Mouse (Mus musculus) bone marrow macrophage, adult 2 months (primary cell): ENCODE measurements around the gene Slfn4. TPM values are rescaled to one million over a fixed set of nuclear protein-coding genes. Genes with fewer than 3 reads are reported as not detected.
"Not testable (repeated sequence)": the region's sequence is repeated elsewhere in the genome, so short reads cannot be mapped to it uniquely, and the experiment has no call there.

Experiments
- H3K27ac ChIP-seq: 2 replicates; pipeline ENCODE4 v1.5.1; 2012; ENCODE audit warnings: low read depth, low read length; ENCODE audit not compliant: insufficient read depth
- H3K4me1 ChIP-seq: 2 replicates; pipeline ENCODE4 v1.6.1; 2012; ENCODE audit warnings: low read length; ENCODE audit not compliant: control insufficient read depth, insufficient read depth
- H3K4me3 ChIP-seq: 2 replicates; pipeline ENCODE4 v1.5.1; 2012; ENCODE audit warnings: mild to moderate bottlenecking, low read length, moderate library complexity; ENCODE audit not compliant: insufficient read depth
- CTCF ChIP-seq: IDR thresholded peaks from 2 replicates; pipeline ENCODE4 v1.5.1; 2012; ENCODE audit warnings: low read depth, mild to moderate bottlenecking, low read length, moderate library complexity
- POLR2A ChIP-seq: IDR thresholded peaks from 2 replicates; pipeline ENCODE4 v1.6.1; 2012; ENCODE audit warnings: mild to moderate bottlenecking, low read depth, low read length, borderline replicate concordance
- polyA plus RNA-seq: library from polyadenylated mRNA; stranded (reverse); fragments of >200 nt; gene quantifications from 2 replicates; pipeline ENCODE4 v1.2.4, GENCODE M21; 2012; ENCODE audit not compliant: missing spikeins, insufficient read depth, insufficient read length

Slfn4 gene
- polyA plus RNA-seq, result 2.3 and 2.9 TPM in 2 replicates

- Histone ChIP-seq H3K27ac (no peak within 1 kb of the TSS), H3K4me1 (peaks cover 13% of the 10 kb centered on the region), H3K4me3 (no peak within 1 kb of the TSS)
- TF ChIP-seq POLR2A, result no peak
- no peak for TF ChIP-seq CTCF
Measured at GRCm38 (mm10) chr11:83174948-83175539, at the start of gene Slfn4. Gene Slfn4, plus strand, starts transcription at chr11:83175186.

DNA sequence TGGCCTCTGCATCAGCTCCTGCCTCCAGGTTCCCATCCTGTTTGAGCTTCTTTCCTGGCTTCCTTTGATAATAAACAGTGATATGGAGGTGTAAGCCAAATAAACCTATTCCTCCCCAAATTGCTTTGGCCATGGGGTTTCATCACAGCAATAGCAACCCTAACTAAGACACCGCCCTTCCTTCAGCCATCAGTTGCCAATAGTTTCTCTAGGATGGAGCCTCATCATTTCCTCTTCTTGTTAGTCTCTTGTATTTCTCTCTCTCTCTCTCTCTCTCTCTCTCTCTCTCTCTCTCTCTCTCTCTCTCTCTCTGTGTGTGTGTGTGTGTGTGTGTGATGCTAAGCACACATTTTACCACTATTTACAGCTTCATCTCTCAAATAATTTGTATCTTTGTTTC is 49.4 kb upstream of the Slfn4 start:
- H3K4me3 ChIP-seq, H3K27ac ChIP-seq, H3K4me1 ChIP-seq: not testable (repeated sequence)

DNA sequence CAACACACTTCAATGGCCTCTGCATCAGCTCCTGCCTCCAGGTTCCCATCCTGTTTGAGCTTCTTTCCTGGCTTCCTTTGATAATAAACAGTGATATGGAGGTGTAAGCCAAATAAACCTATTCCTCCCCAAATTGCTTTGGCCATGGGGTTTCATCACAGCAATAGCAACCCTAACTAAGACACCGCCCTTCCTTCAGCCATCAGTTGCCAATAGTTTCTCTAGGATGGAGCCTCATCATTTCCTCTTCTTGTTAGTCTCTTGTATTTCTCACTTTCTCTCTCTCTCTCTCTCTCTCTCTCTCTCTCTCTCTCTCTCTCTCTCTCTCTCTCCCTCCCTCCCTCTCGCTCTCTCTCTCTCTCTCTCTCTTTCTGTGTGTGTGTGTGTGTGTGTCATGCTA is 37.7 kb upstream of the Slfn4 start:
- not testable (repeated sequence) for H3K4me3 ChIP-seq

DNA sequence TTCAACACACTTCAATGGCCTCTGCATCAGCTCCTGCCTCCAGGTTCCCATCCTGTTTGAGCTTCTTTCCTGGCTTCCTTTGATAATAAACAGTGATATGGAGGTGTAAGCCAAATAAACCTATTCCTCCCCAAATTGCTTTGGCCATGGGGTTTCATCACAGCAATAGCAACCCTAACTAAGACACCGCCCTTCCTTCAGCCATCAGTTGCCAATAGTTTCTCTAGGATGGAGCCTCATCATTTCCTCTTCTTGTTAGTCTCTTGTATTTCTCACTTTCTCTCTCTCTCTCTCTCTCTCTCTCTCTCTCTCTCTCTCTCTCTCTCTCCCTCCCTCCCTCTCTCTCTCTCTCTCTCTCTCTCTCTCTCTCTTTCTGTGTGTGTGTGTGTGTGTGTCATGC is 26.0 kb upstream of the Slfn4 start:
- not testable (repeated sequence) for H3K4me3 ChIP-seq, H3K4me1 ChIP-seq, H3K27ac ChIP-seq

More for the DNA sequence above, 37.7 kb upstream of the Slfn4 start:
- H3K4me1 ChIP-seq, H3K27ac ChIP-seq: not testable (repeated sequence)

GRCm38 (mm10) chr11:83191134-83191893 is 16.3 kb downstream of the Slfn4 start, which contains the start of gene Slfn3:
Gene Slfn3, plus strand, starts transcription at chr11:83191330.
- TF ChIP-seq POLR2A, result no peak
- no peak for TF ChIP-seq CTCF
- peak within 1 kb of the TSS; percentile 35 for H3K27ac ChIP-seq

DNA sequence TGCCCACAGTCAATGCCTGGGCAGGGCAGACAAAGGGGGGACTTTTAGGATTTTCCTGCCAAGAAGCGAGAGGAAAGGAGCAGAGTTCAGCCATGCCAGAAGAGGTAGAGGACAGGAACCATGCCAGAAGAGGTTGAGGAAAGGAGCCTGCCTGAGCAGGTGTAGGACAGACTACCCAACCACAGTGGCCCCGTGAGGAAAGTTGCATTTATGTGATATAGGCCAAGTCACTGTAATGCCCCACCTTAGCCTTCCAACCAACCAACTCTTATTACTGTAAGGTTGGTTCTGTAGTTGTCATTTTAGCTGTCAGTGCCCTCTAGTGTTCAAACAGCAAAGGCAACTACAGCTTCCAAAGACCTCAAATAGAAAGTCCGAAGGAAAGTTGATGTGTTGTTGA is 17.0 kb downstream of the Slfn4 start:
- Histone ChIP-seq H3K4me3 (peak overlapping the region; percentile 71), H3K27ac (peak overlapping the region; percentile 5; the same call in 1 of the 2 replicates)

More at GRCm38 (mm10) chr11:83191134-83191893, 16.3 kb downstream of the Slfn4 start, which contains the start of gene Slfn3:
- Histone ChIP-seq H3K4me1 (peaks cover 12% of the 10 kb centered on the region), H3K4me3 (peak within 1 kb of the TSS; percentile 71)

DNA sequence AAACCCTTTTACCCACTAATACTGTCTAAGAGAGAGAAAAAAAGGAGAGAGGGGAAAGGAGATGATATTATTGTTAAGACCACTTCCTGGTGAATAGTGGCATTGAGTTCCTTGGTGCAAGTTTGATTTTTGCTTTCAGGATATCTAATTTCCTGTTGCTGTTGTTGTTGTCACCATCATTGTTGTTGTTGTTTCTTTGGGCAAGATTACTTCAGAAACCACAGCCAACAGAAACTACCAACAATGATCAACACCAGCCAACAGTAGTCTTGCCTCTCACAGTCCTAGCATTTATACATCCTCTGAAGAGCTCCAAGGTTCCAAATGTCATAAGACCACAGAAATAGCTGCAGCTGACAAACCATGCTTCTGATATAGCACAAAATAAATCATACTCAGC is 30.0 kb downstream of the Slfn4 start:
- TF ChIP-seq CTCF, result no peak
- TF ChIP-seq POLR2A, result no peak
- no peaks in the 10 kb centered on the region for H3K4me1 ChIP-seq
- H3K4me3 ChIP-seq, result no peak overlapping the region
- no peak overlapping the region for H3K27ac ChIP-seq

More for the DNA sequence above, 17.0 kb downstream of the Slfn4 start:
- TF ChIP-seq CTCF (no peak), POLR2A (no peak)
- H3K4me1 ChIP-seq, result peaks cover 12% of the 10 kb centered on the region

DNA sequence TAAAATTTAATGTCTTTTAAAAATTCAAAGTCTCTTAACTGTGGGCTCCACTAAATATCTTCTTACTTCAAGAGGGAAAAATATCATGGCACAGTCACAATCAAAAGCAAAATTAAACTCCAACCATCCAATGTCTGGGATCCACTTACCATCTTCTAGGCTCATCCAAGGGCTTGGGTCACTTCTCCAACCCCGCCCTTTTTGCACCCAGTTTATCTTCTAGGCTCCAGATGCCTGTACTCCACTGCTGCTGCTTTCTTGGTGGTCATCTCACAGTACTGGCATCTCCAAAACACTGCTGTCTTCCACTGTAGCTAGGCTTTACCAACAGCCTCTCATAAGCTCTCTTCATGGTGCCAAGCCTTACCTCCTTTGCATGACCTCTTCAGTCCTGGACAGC is 41.1 kb downstream of the Slfn4 start:
- Histone ChIP-seq H3K4me3 (no peak overlapping the region), H3K27ac (no peak overlapping the region), H3K4me1 (no peaks in the 10 kb centered on the region)
- TF ChIP-seq CTCF, result no peak
- TF ChIP-seq POLR2A, result no peak

- Histone ChIP-seq H3K4me1 (peaks cover 2% of the 10 kb centered on the region; the same call in 1 of the 2 replicates), H3K27ac (no peak overlapping the region), H3K4me3 (no peak overlapping the region)
- TF ChIP-seq CTCF (no peak), POLR2A (no peak)
Measured at GRCm38 (mm10) chr11:83221328-83221877, 46.4 kb downstream of the Slfn4 start.

DNA sequence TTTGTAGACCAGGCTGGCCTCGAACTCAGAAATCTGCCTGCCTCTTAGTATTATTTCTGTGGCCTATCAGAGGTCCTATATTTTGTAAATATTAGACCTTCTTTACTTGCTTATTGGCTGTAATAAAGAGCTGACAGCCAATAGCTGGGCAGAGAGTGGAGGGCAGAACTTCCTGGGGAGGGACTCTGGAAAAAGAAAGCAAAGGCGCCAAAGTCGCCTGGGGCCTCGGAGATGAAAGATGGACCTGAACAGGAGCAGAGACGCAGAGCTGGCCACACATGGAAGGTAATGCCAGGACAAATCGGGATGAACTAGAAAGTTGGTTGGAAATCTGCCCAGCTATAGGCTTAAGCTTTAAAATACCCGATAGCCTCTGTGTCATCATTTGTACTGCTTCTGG is 48.4 kb downstream of the Slfn4 start:
- TF ChIP-seq POLR2A (no peak), CTCF (no peak)
- peak overlapping the region; percentile 62 for H3K27ac ChIP-seq
- H3K4me1 ChIP-seq, result peaks cover 10% of the 10 kb centered on the region
- H3K4me3 ChIP-seq, result peak overlapping the region; percentile 91

GRCm38 (mm10) chr11:83223793-83224192 is 48.8 kb downstream of the Slfn4 start:
- peaks cover 10% of the 10 kb centered on the region for H3K4me1 ChIP-seq
- H3K27ac ChIP-seq, result peak overlapping the region; percentile 62

More at GRCm38 (mm10) chr11:83223793-83224192, 48.8 kb downstream of the Slfn4 start:
- H3K4me3 ChIP-seq, result peak overlapping the region; percentile 91
